Mouse (Mus musculus) lung, embryonic 16.5 days (tissue): ENCODE measurements around the gene Mfsd2a. TPM values are rescaled to one million over a fixed set of nuclear protein-coding genes. Genes with fewer than 3 reads are reported as not detected.

Experiments used
- ATAC-seq: fragments of 200-750 bp; cut with Nextera tagmentation; 2 replicates; pipeline ENCODE4 v1.8.0; 2017; ENCODE audit warnings: low read depth, mild to moderate bottlenecking, moderate library complexity
- H3K27ac ChIP-seq: fragments of 300-500 bp; sonication (generic); 2 replicates; pipeline ENCODE4 v1.5.1; 2014; ENCODE audit warnings: mild to moderate bottlenecking, control low read depth, low read length
- H3K27me3 ChIP-seq: fragments of 300-500 bp; sonication (generic); 2 replicates; pipeline ENCODE4 v1.6.1; 2014; ENCODE audit warnings: low read depth, low read length, mixed read lengths; ENCODE audit not compliant: control insufficient read depth, insufficient read depth
- H3K36me3 ChIP-seq: fragments of 300-500 bp; sonication (generic); 2 replicates; pipeline ENCODE4 v1.6.1; 2014; ENCODE audit warnings: low read length; ENCODE audit not compliant: control insufficient read depth, insufficient read depth
- H3K4me1 ChIP-seq: fragments of 300-500 bp; sonication (generic); replicated peaks from 2 replicates; pipeline ENCODE4 v1.6.1; 2014; ENCODE audit warnings: low read length, mixed read lengths; ENCODE audit not compliant: control insufficient read depth, insufficient read depth
- H3K4me2 ChIP-seq: fragments of 300-500 bp; sonication (generic); 2 replicates; pipeline ENCODE4 v1.6.1; 2014; ENCODE audit warnings: low read depth, low read length, control low read depth
- H3K4me3 ChIP-seq: fragments of 300-500 bp; sonication (generic); 2 replicates; pipeline ENCODE4 v1.5.1; 2014; ENCODE audit warnings: mild to moderate bottlenecking, low read length, control low read depth
- H3K9ac ChIP-seq: fragments of 300-500 bp; sonication (generic); 2 replicates; pipeline ENCODE4 v1.6.1; 2014; ENCODE audit warnings: low read length, control low read depth
- H3K9me3 ChIP-seq: fragments of 300-500 bp; sonication (generic); 2 replicates; pipeline ENCODE4 v1.6.1; 2016; ENCODE audit warnings: low read length; ENCODE audit not compliant: control insufficient read depth
- WGBS: fragments of 180-500 bp; shearing (Covaris S2); extraction: QIAGEN DNeasy Blood & Tissue Kit; methylation state at CpG from one replicate; pipeline ENCODE4 v1.1.7; 2014; 5-methylcytosine and 5-hydroxymethylcytosine counted together
- polyA plus RNA-seq: library from polyadenylated mRNA; unstranded; fragments of >200 nt; fragmentation: Nextera tagmentation; extraction: Ambion mirVana; gene quantifications from 2 replicates; pipeline ENCODE4 v1.2.1, GENCODE M21; 2015

Gene Mfsd2a
- polyA plus RNA-seq, 1 experiment from 2014 or later, result 0.62 TPM

GRCm38 (mm10) chr4:122930939-122931590 is 29.9 kb downstream of the Mfsd2a start:
- WGBS, result 80% methylated on average over 2 of the region's 2 CpGs
- H3K4me1 ChIP-seq, result no peaks in the 10 kb centered on the region
- no peak overlapping the region for H3K27ac ChIP-seq
- peaks cover 3% of the 10 kb centered on the region; the same call in 1 of the 2 replicates for H3K27me3 ChIP-seq
- no peak overlapping the region for H3K4me3 ChIP-seq
- no peak overlapping the region for H3K4me2 ChIP-seq
- no peaks in the 10 kb centered on the region for H3K36me3 ChIP-seq
- H3K9ac ChIP-seq, result no peak overlapping the region
- ATAC-seq, result no peak
- H3K9me3 ChIP-seq, result no peaks in the 10 kb centered on the region

GRCm38 (mm10) chr4:122923392-122924344 is 37.3 kb downstream of the Mfsd2a start:
- WGBS, result 71% methylated on average over 15 of the region's 15 CpGs
- H3K9me3 ChIP-seq, result no peaks in the 10 kb centered on the region
- H3K4me3 ChIP-seq, result no peak overlapping the region
- H3K4me2 ChIP-seq, result no peak overlapping the region
- no peak for ATAC-seq
- H3K27ac ChIP-seq, result no peak overlapping the region
- no peaks in the 10 kb centered on the region for H3K27me3 ChIP-seq
- H3K4me1 ChIP-seq, result no peaks in the 10 kb centered on the region
- no peak overlapping the region for H3K9ac ChIP-seq
- no peaks in the 10 kb centered on the region for H3K36me3 ChIP-seq

DNA sequence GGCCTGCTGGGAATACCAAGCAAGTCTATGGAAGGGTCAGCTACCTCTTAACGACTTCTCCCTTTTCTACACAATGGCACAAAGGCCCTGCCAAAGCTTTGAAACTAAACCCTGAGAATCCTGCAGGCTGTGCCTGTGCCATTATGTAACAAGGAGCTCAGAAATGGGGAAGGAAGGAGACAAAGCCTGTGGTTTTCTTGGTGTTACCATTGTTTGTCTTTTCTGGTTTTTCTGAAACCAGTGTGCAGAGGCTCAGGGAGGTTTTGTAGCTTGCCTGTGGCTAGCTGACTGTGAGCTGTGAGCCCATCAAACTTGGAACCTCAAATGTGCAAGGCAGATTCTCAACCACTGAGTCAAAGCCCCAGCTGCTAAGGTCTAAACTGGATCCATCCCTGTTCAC is 38.1 kb downstream of the Mfsd2a start:
- H3K4me1 ChIP-seq, result no peaks in the 10 kb centered on the region
- H3K4me3 ChIP-seq, result no peak overlapping the region
- H3K36me3 ChIP-seq, result no peaks in the 10 kb centered on the region
- H3K4me2 ChIP-seq, result no peak overlapping the region
- no peaks in the 10 kb centered on the region for H3K27me3 ChIP-seq
- no peak overlapping the region for H3K9ac ChIP-seq
- no peaks in the 10 kb centered on the region for H3K9me3 ChIP-seq
- WGBS, result 32% methylated on average over 1 of the region's 1 CpGs
- ATAC-seq, result no peak
- H3K27ac ChIP-seq, result no peak overlapping the region

- H3K9ac ChIP-seq, result no peak overlapping the region
- no peaks in the 10 kb centered on the region for H3K36me3 ChIP-seq
- no peak overlapping the region for H3K4me2 ChIP-seq
- no peaks in the 10 kb centered on the region for H3K4me1 ChIP-seq
- 76% methylated on average over 4 of the region's 4 CpGs for WGBS
- H3K9me3 ChIP-seq, result no peaks in the 10 kb centered on the region
- H3K4me3 ChIP-seq, result no peak overlapping the region
- no peaks in the 10 kb centered on the region for H3K27me3 ChIP-seq
- H3K27ac ChIP-seq, result no peak overlapping the region
- no peak for ATAC-seq
Observed at GRCm38 (mm10) chr4:122915985-122916384, 45.0 kb downstream of the Mfsd2a start.

DNA sequence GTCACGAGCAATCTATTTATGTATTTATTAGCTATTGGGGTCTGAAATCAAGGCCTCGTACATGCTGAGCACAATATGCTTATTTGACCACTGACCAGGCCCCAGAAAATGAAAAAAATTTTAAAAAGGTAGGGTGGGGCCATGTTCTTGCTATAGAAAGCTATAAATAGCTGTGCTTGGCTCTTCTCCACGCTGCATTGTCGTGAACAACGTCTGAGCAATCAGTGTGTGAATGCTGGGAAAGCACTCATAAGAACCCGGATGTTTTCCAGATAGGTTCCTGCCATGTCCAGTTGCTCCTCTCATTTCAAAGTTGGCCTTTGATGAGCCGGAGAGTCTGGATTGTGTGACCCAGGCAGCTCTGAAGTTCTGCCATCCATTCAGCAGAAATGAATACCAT is 46.8 kb downstream of the Mfsd2a start:
- ATAC-seq, result no peak
- H3K36me3 ChIP-seq, result no peaks in the 10 kb centered on the region
- no peaks in the 10 kb centered on the region for H3K4me1 ChIP-seq
- 63% methylated on average over 7 of the region's 7 CpGs for WGBS
- no peak overlapping the region for H3K4me2 ChIP-seq
- H3K27me3 ChIP-seq, result no peaks in the 10 kb centered on the region
- H3K4me3 ChIP-seq, result no peak overlapping the region
- no peak overlapping the region for H3K9ac ChIP-seq
- H3K9me3 ChIP-seq, result no peaks in the 10 kb centered on the region
- no peak overlapping the region for H3K27ac ChIP-seq

GRCm38 (mm10) chr4:122912613-122913012 is 48.4 kb downstream of the Mfsd2a start:
- no peak for ATAC-seq
- Histone ChIP-seq H3K4me2 (no peak overlapping the region), H3K9me3 (no peaks in the 10 kb centered on the region), H3K27me3 (no peaks in the 10 kb centered on the region), H3K27ac (no peak overlapping the region), H3K4me3 (no peak overlapping the region), H3K4me1 (no peaks in the 10 kb centered on the region), H3K36me3 (no peaks in the 10 kb centered on the region), H3K9ac (no peak overlapping the region)
- WGBS, result 68% methylated on average over 5 of the region's 5 CpGs

DNA sequence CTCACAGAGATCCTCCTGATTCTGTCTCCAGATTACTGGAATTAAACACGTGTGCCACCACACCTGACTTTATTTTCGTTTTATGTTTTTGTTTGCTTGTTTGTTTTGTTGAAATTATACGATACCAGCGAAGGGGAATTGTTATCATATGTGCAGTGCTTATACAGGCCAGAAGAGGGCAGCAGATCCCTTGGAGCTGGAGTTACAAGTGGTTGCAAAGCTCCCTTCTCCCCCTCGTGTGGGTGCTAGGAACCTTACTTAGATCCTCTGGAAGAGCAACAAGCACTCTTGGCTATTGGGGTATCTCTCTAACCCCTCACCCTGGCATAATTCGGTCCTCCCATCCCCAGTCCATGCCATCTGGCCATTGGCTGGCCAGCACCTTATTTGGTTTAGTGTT is 50.4 kb downstream of the Mfsd2a start:
- no peaks in the 10 kb centered on the region for H3K36me3 ChIP-seq
- H3K9ac ChIP-seq, result no peak overlapping the region
- no peaks in the 10 kb centered on the region for H3K4me1 ChIP-seq
- no peak overlapping the region for H3K4me3 ChIP-seq
- no peak for ATAC-seq
- H3K27me3 ChIP-seq, result no peaks in the 10 kb centered on the region
- H3K9me3 ChIP-seq, result no peaks in the 10 kb centered on the region
- H3K27ac ChIP-seq, result no peak overlapping the region
- H3K4me2 ChIP-seq, result no peak overlapping the region
- WGBS, result 46% methylated on average over 6 of the region's 6 CpGs

DNA sequence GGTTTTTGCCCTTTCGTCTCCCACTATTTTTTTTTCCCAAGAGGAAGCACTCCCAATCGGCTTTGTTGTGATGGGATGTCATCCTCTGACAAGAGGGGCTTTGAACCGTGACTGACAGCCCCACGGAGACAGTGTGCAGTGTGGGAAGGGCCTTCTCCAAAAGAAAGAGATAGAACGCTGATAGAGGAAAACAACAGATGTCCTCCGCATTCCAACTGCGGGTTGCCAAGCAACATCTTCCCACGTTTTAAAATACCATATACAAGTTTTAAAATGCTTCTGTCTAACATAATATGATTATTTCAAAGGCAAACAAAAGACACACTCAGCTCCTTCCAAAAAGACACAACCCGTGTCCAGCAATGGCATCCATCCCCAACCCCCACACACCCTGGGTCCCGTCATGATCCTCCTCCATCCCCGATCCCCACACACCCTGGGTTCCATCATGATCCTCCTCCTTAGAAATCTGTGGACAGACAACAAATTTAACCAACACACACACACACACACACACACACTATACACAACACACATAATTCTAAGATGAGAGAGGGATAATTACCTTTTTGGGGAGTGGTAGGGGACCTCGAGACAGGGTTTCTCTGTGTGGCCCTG is 51.3 kb downstream of the Mfsd2a start:
- Histone ChIP-seq H3K36me3 (no peaks in the 10 kb centered on the region), H3K27ac (no peak overlapping the region)
- ATAC-seq, result no peak

DNA sequence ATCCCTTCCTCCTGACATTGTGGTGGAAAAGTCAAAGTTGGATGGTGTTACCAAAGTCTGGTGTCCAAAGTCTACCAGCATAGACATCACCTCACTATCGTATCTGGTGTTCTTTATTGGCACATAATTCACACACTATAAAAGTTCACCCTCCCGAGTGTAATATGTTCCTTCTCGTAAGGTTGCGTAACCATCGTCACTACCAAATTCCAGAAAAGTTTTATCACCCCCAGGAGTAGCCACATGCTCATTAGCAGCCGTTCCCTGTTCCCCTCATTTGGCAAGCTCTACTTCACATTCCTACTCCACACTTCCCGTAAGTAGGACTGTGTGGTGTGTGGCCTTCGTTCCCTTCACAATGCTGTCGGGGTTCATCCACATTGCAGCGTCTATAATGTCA is 55.6 kb downstream of the Mfsd2a start:
- no peaks in the 10 kb centered on the region for H3K27me3 ChIP-seq
- H3K4me2 ChIP-seq, result no peak overlapping the region
- no peak overlapping the region for H3K9ac ChIP-seq
- H3K9me3 ChIP-seq, result no peaks in the 10 kb centered on the region
- H3K4me3 ChIP-seq, result no peak overlapping the region
- ATAC-seq, result no peak
- 66% methylated on average over 10 of the region's 10 CpGs for WGBS
- H3K4me1 ChIP-seq, result no peaks in the 10 kb centered on the region
- no peaks in the 10 kb centered on the region for H3K36me3 ChIP-seq
- no peak overlapping the region for H3K27ac ChIP-seq

More for the DNA sequence above, 51.3 kb downstream of the Mfsd2a start:
- no peak overlapping the region for H3K9ac ChIP-seq
- 53% methylated on average over 12 of the region's 12 CpGs for WGBS
- no peak overlapping the region for H3K4me3 ChIP-seq
- H3K4me2 ChIP-seq, result no peak overlapping the region
- H3K4me1 ChIP-seq, result no peaks in the 10 kb centered on the region
- H3K9me3 ChIP-seq, result no peaks in the 10 kb centered on the region
- H3K27me3 ChIP-seq, result no peaks in the 10 kb centered on the region
